Mouse (Mus musculus) hindbrain, embryonic 11.5 days (tissue): ENCODE data around the gene Rai14. TPM values are rescaled to one million over a fixed set of nuclear protein-coding genes. Genes with fewer than 3 reads are reported as not detected.

Source experiments
- ATAC-seq: fragments of 200-750 bp; cut with Nextera tagmentation; 2 replicates; pipeline ENCODE4 v1.8.0; 2017; ENCODE audit warnings: mild to moderate bottlenecking, moderate TSS enrichment, moderate library complexity; ENCODE audit not compliant: low FRiP score
- DNase-seq: peaks from one replicate; pipeline ENCODE4 v3.0.0-alpha.2; 2015; ENCODE audit warnings: low spot score
- H3K27ac ChIP-seq: fragments of 300-500 bp; sonication (generic); 2 replicates; pipeline ENCODE4 v1.5.1; 2014; ENCODE audit warnings: mild to moderate bottlenecking, low read depth, low read length
- H3K27me3 ChIP-seq: fragments of 300-500 bp; sonication (generic); 2 replicates; pipeline ENCODE4 v1.6.1; 2014; ENCODE audit warnings: mild to moderate bottlenecking, low read length, moderate library complexity, mixed read lengths; ENCODE audit not compliant: control insufficient read depth, insufficient read depth
- H3K36me3 ChIP-seq: fragments of 300-500 bp; sonication (generic); 2 replicates; pipeline ENCODE4 v1.6.1; 2014; ENCODE audit warnings: mild to moderate bottlenecking, low read length, moderate library complexity, mixed read lengths; ENCODE audit not compliant: control insufficient read depth, insufficient read depth
- H3K4me1 ChIP-seq: fragments of 300-500 bp; sonication (generic); replicated peaks from 2 replicates; pipeline ENCODE4 v1.6.1; 2014; ENCODE audit warnings: low read length, mixed read lengths; ENCODE audit not compliant: control insufficient read depth, insufficient read depth
- H3K4me2 ChIP-seq: fragments of 300-500 bp; sonication (generic); replicated peaks from 2 replicates; pipeline ENCODE4 v1.6.1; 2014; ENCODE audit warnings: mild to moderate bottlenecking, low read depth, low read length
- H3K4me3 ChIP-seq: fragments of 300-500 bp; sonication (generic); 2 replicates; pipeline ENCODE4 v1.5.1; 2014; ENCODE audit warnings: low read depth, low read length
- H3K9ac ChIP-seq: fragments of 300-500 bp; sonication (generic); 2 replicates; pipeline ENCODE4 v1.6.1; 2014; ENCODE audit warnings: low read depth, low read length
- H3K9me3 ChIP-seq: fragments of 300-500 bp; sonication (generic); 2 replicates; pipeline ENCODE4 v1.6.1; 2016; ENCODE audit warnings: low read length; ENCODE audit not compliant: control insufficient read depth
- WGBS: fragments of 180-500 bp; shearing (Covaris S2); extraction: QIAGEN DNeasy Blood & Tissue Kit; methylation state at CpG from one replicate; pipeline ENCODE4 v1.1.7; 2014; 5-methylcytosine and 5-hydroxymethylcytosine counted together
- polyA plus RNA-seq: library from polyadenylated mRNA; unstranded; fragments of >200 nt; fragmentation: Nextera tagmentation; extraction: Ambion mirVana; gene quantifications from 2 replicates; pipeline ENCODE4 v1.2.1, GENCODE M21; 2014

Gene Rai14
- polyA plus RNA-seq, 1 experiment from 2014 or later = 93.4 TPM

- DNase-seq (no peak), ATAC-seq (no peak)
- H3K9me3 ChIP-seq = no peaks in the 10 kb centered on the region
- H3K9ac ChIP-seq = no peak overlapping the region
- no peak overlapping the region for H3K4me2 ChIP-seq
- no peak overlapping the region for H3K4me3 ChIP-seq
- WGBS = 78% methylated on average over 8 of the region's 8 CpGs
- H3K4me1 ChIP-seq = 0 out of 2 replicates have a peak, but pooled peaks cover 5% of the 10 kb centered on the region
- no peaks in the 10 kb centered on the region for H3K36me3 ChIP-seq
- H3K27me3 ChIP-seq = no peaks in the 10 kb centered on the region
- no peak overlapping the region for H3K27ac ChIP-seq
Observed at GRCm38 (mm10) chr15:10706414-10706813, 8.0 kb downstream of the Rai14 start.

DNA sequence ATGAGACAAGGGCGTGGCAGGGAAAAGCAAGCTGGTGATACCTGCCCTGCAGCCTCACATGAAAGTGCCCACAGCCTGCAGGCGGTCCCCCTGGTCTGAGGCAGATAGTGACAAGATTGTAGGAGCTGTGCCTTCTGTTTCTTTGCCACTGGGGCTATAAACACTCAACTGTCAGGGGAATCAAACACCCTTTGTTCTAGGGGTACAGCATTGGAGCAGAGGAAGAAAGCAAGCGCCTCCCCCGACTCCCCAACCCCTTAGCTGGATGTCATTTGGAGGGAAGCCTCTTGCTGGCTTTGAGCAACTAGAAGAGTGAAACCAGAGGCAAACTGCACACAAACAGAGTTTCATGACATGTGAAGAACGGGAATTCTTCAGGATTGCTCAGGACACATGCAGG lies 8.7 kb downstream of the Rai14 start:
- Histone ChIP-seq H3K9me3 (no peaks in the 10 kb centered on the region), H3K4me1 (0 out of 2 replicates have a peak, but pooled peaks cover 2% of the 10 kb centered on the region), H3K4me3 (no peak overlapping the region), H3K9ac (no peak overlapping the region), H3K27ac (no peak overlapping the region), H3K27me3 (no peaks in the 10 kb centered on the region), H3K4me2 (no peak overlapping the region), H3K36me3 (no peaks in the 10 kb centered on the region; the same call in 1 of the 2 replicates)
- 76% methylated on average over 5 of the region's 5 CpGs for WGBS
- ATAC-seq (no peak), DNase-seq (no peak)

- Histone ChIP-seq H3K4me1 (0 out of 2 replicates have a peak, but pooled peaks cover 2% of the 10 kb centered on the region), H3K4me2 (no peak overlapping the region), H3K9me3 (no peaks in the 10 kb centered on the region), H3K27ac (no peak overlapping the region), H3K9ac (no peak overlapping the region), H3K4me3 (no peak overlapping the region), H3K27me3 (no peaks in the 10 kb centered on the region), H3K36me3 (no peaks in the 10 kb centered on the region; the same call in 1 of the 2 replicates)
- no peak for ATAC-seq
- DNase-seq = no peak
- WGBS = 86% methylated on average over 8 of the region's 8 CpGs
Observed at GRCm38 (mm10) chr15:10704328-10704727, 10.1 kb downstream of the Rai14 start.

GRCm38 (mm10) chr15:10701571-10701970 lies 12.9 kb downstream of the Rai14 start:
- Histone ChIP-seq H3K27ac (no peak overlapping the region), H3K4me3 (no peak overlapping the region), H3K36me3 (no peaks in the 10 kb centered on the region; the same call in 1 of the 2 replicates), H3K4me2 (no peak overlapping the region), H3K27me3 (no peaks in the 10 kb centered on the region), H3K9me3 (no peaks in the 10 kb centered on the region), H3K9ac (no peak overlapping the region), H3K4me1 (0 out of 2 replicates have a peak, but pooled peaks cover 2% of the 10 kb centered on the region)
- ATAC-seq = no peak
- 85% methylated on average over 5 of the region's 5 CpGs for WGBS
- DNase-seq = no peak

DNA sequence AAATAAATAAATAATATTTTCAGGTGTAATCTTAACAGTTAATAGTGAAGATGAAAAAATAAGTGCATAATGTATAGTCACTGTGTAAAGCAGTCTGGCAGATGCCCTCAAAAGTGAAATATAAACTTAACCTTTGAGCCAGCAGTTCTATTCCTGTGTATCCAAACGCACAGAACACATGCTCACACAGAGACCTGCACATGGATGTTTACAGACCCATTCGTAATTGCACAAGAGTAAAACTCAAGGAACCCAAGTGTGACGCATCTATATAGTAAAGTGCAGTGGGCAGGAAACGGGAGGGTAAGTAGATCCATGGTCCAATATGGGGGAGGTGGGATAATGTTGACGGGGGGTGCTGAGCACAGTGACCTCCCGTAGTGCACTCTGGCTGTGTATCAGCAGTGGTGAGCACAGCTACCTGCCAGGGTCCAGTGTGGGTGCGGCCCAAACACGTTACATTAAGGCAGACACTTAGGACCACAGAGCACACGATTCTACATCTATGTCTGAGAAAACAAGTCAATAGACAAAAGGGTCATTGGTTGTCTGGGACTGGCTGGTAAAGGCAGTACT lies 13.4 kb downstream of the Rai14 start:
- WGBS = 94% methylated on average over 9 of the region's 9 CpGs
- H3K36me3 ChIP-seq = no peaks in the 10 kb centered on the region; the same call in 1 of the 2 replicates
- 0 out of 2 replicates have a peak, but pooled peaks cover 2% of the 10 kb centered on the region for H3K4me1 ChIP-seq
- no peak overlapping the region for H3K4me2 ChIP-seq
- no peak overlapping the region for H3K9ac ChIP-seq
- no peak overlapping the region for H3K27ac ChIP-seq
- no peak overlapping the region for H3K4me3 ChIP-seq
- ATAC-seq (no peak), DNase-seq (no peak)
- H3K9me3 ChIP-seq = no peaks in the 10 kb centered on the region
- no peaks in the 10 kb centered on the region for H3K27me3 ChIP-seq

DNA sequence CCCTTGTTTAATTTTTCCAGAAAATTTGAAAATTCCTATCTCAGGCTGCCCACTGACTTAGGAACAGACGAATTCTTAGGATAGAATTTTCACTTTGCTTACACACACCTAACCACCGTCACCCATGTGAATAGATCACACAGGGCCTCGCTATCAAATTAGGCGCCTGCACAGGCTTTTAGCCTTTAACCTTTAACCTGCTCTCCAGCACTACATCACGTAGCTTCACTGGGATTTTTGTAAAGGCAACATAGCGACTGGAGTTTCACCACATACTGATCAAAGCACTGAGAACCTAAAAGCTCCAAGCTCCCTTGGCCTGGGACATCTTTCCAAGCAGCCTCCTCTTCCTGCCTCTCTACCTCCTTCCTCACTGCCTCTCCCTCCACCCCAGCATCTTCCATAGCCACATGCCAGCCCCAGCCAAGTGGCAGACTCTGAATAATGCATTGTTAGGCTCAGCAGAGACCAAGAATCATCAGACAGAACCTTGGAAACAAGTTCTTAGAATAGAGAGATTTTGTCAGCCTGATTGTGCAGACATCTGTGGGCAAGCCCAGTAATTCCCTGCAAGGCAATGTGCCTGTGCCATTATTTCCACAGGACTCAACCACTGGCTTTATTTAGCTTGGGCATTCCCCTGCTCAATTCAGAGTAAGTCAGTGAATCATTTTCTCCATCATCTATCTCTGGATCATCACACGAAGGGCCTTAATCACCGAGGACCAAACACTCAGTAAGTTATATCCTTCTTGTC lies 17.8 kb downstream of the Rai14 start:
- ATAC-seq (no peak), DNase-seq (no peak)
- H3K4me2 ChIP-seq = no peak overlapping the region
- H3K9ac ChIP-seq = no peak overlapping the region
- H3K9me3 ChIP-seq = no peaks in the 10 kb centered on the region
- H3K27ac ChIP-seq = no peak overlapping the region
- 0 out of 2 replicates have a peak, but pooled peaks cover 2% of the 10 kb centered on the region for H3K4me1 ChIP-seq
- 65% methylated on average over 8 of the region's 8 CpGs for WGBS
- H3K36me3 ChIP-seq = no peaks in the 10 kb centered on the region; the same call in 1 of the 2 replicates
- H3K4me3 ChIP-seq = no peak overlapping the region
- no peaks in the 10 kb centered on the region for H3K27me3 ChIP-seq

DNA sequence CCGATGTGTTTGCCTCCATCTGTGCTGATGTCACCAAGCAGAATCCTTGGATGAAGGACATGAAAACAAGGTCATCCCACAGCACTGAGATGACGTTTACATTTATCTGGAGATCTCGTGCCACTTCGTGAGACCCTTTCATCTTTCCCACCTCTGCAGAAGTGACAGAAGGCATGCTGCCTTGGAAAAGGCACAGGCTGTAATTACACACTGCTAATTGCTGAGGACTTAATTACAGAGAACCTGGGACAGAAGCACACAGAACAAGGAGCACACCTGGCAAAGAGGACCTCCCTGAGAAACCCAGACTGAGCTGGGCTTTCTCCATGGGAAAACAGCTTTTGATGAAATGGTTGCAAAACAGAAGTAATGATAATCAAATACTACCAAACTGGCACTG lies 21.8 kb downstream of the Rai14 start:
- ATAC-seq (no peak), DNase-seq (no peak)
- Histone ChIP-seq H3K36me3 (no peaks in the 10 kb centered on the region), H3K4me3 (no peak overlapping the region), H3K9ac (no peak overlapping the region), H3K27ac (no peak overlapping the region), H3K27me3 (no peaks in the 10 kb centered on the region), H3K4me2 (no peak overlapping the region), H3K9me3 (no peaks in the 10 kb centered on the region), H3K4me1 (0 out of 2 replicates have a peak, but pooled peaks cover 2% of the 10 kb centered on the region)
- WGBS = 80% methylated on average over 4 of the region's 4 CpGs

DNA sequence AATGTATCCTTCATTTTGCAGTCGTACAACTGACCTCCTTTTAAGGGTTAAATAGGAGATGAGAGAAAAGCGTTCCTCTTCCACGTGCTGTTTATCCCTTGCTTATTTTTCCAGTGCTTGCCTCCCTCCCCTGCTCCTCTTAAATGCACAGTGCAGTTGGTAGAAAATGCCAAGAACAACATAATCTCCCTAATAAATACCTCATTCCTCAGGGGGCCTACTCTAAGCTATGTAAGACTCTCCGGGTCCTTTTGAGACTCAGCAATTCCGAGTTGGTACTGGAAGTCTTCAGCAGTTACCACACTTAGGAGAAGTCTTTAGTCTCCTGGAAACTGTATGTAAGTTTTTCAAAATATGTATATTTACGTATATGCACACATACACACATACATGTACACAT lies 22.9 kb downstream of the Rai14 start:
- Histone ChIP-seq H3K9ac (no peak overlapping the region), H3K36me3 (no peaks in the 10 kb centered on the region), H3K4me1 (no peaks in the 10 kb centered on the region), H3K4me2 (no peak overlapping the region), H3K27ac (no peak overlapping the region), H3K9me3 (no peaks in the 10 kb centered on the region), H3K27me3 (no peaks in the 10 kb centered on the region), H3K4me3 (no peak overlapping the region)
- WGBS = 68% methylated on average over 6 of the region's 6 CpGs
- DNase-seq (no peak), ATAC-seq (no peak)

DNA sequence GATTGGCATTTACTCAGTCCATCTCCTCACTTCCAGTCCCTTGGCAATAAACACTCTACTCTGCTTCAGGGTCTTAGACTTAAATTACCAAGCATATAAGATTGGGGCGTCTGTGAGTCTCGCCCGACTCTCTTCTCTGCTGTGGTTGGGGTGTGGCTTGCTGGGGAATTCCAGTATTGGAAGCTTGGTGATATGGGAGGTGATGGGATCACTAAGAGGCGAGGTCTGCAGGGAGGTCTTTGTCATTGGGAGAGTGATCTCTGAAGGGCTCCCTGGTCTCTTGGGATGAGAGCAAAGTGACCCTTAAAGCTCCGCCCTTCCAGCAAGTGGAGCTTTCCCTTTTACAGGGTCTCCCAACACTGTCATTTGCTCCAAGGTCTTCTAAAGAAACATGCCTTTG lies 23.5 kb downstream of the Rai14 start:
- Histone ChIP-seq H3K4me2 (no peak overlapping the region), H3K4me1 (no peaks in the 10 kb centered on the region), H3K9me3 (no peaks in the 10 kb centered on the region), H3K9ac (no peak overlapping the region), H3K27ac (no peak overlapping the region), H3K4me3 (no peak overlapping the region), H3K27me3 (no peaks in the 10 kb centered on the region), H3K36me3 (no peaks in the 10 kb centered on the region)
- no peak for DNase-seq
- no peak for ATAC-seq
- 87% methylated on average over 5 of the region's 5 CpGs for WGBS
